Mouse (Mus musculus): ENCODE data around the gene Rps19.
A peak's percentile ranks its signal among the peaks of the same experiment; 100 is the strongest.
"Not testable (repeated sequence)": the region's sequence is repeated elsewhere in the genome, so short reads cannot be mapped to it uniquely, and the experiment has no call there.

Gene Rps19

DNA sequence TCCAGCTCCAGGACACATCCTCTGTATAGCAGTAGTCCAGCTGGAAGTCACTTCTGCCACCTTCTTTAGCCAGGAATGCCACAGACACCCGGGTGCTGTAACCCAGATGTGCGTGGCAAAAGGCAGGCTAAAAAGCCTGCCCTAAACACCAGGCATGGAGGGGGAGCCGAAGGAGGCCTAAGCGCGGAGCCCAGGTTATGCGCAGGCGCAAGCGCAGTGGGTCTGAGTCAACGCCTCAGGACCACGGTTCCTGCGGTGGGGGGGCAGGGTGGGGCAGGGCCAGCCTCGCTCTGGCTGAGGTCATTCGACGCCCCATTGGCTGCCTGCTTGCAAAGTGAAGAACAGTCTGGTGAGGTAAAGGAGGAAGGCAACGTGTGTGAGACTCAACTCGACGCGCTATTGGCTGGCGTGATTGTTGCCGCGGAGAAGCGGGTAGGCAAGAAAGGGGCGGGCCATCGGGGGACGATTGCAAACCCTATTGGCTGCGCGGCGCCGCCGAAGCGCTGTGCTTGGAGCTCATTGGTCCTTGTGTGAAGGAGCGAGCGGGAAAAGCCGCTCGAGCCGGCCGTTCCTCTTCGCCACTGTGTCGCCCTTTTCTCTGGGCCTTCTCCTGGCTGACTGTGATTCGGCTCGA lies 14.5 kb upstream of the Rps19 start, which contains the start of the genes Lypd4 and Dmrtc2:
TSS of gene Lypd4 (minus strand) at position 410 of the 634 bp plus-strand sequence.
TSS of gene Dmrtc2 (plus strand) at position 526 of the 634 bp plus-strand sequence.
- DNase-seq (ENCODE audit: low spot score in 2 of 2), result no peak

DNA sequence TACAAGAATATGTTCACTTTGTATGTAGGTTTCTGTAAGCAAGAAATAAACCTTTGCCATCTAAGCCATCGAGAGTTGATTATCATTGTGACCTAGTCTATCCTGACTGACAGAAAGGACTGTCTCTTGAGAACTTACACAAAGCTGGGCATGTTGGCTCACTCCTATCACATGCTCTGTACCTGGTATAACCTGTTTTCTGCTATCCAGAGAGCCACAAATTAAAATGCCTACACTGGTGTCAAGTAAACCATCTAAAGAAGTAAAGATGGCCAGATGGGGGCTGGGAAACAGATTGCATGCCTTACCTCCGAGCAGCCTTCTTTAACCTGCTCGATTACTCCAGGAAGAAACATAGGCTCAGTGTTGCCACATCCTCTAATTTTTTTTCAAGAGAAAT lies 6.6 kb upstream of the Rps19 start:
- no peak for DNase-seq (ENCODE audit: low spot score in 2 of 2)

DNA sequence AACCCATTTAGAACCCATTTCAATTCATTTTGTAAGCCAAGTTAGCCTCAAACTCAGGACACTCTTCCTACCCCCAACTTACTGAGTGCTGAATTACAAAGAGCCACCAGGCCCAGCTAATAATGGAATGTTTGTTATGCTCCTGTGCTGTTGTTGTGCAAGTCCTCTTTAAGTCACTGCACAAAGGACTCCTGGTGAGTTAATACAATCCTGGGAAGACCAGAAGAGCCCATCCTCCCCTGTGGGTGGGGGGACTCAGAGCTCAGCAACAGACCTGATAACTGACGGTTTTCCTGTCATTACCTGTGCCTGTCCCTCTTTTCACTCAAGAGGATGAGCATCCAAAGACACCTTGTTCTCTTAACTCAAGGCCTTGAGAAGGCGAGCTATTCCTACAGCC lies 4.6 kb upstream of the Rps19 start:
- DNase-seq (ENCODE audit: low spot score in 2 of 2), result no peak

DNA sequence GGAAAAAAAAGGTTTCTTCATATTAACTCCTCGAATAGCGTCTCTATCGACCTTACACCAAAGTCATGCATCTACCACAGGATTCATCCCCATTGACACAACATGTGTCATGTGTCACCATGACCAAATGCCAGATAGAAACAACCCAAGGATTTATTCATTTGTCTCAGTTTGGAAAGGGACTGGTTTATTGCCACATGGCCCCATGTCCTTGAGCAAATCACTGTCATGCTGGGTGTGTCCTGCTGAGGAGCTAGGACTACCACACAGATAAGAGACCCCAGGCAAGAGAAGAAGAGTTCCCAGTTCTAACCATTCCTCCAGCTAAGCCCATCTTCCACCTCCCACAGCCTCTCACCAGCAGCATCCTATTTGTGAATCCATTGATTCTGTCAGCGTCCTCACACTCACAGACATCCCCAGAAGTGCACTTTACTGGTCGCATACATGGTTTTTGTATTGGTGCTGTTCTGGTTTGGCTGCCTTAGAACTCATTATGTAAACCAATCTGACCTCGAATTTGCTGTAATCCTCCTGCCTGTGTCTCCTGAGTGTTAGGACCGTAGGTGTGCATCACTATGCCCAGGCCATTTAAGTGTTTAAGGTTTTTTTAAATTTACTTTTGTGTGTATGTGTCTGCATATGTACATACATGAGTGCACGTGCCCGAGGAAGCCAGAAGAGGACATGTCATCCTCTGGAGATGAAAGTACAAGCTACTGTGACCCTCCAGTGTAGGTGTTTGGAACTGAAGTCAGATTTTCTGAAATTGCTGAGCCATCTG lies 1.6 kb upstream of the Rps19 start:
- no peak for DNase-seq (ENCODE audit: low spot score in 2 of 2)

DNA sequence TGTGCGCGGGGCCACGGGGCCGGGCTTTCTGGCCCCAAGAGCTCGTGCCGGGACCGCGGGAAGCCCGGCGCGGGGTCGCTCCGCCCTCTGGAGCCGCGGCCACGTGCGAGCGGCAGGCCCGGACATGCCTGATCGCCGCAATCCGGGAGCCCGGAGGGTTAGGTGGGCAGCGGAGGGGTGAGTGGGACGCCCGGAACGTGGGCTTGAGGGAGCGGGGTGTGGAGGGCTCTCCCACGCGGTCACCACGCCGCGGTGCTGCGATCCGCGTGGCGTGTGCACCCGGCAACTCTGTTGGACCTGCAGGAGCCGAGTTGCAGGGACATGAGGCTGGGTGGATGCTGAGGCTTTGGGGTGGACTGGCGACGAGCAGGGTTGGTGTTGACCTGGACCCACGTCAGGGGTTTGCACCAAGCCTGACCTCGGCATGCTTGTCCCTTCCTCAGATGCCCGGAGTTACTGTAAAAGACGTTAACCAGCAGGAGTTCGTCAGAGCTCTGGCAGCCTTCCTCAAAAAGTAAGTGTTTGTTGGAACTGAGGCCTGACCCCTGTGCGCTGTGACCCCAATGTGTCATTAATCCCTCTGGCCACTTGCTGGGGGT lies 621 bp downstream of the Rps19 start:
- no peak for DNase-seq (ENCODE audit: low spot score in 2 of 2)

DNA sequence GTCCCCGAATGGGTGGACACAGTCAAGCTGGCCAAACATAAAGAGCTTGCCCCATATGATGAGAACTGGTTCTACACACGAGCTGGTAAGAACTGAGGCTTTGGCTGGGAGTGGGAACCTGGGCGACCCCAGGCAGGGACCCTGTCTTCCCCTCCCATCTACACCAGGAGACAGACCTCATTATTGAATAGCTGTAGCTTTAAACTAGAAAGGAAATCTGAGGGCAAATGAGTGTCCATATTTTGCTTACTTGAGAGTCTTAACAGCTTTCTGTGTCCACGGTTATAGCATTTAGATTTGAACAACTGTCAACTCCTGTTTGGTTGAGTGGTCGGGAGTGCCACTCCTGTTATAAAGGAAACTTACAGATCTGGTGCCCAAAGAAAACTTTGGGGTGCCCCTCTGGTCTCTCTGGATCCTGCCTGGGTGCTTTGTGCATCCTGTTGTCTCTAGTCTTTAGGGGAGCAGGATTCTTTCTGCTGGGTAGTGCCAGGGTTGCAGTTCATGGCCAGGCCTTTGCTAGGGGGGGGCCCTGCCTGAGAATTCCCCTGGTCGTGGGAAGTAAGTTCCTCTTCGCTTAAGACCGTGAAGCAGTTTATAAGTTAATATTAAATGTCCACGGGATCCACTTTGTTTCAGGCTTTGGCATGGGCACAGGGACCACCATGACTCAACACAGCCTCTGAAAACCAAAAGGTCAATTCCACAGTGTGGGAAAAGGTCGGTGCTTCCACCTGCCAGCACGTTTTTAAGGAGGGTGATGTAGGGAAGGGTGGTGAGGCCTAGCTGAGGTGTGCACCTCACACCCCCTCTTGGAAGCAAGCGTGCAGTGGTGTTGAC lies 1.5 kb downstream of the Rps19 start:
- DNase-seq (ENCODE audit: low spot score in 2 of 2), result no peak

DNA sequence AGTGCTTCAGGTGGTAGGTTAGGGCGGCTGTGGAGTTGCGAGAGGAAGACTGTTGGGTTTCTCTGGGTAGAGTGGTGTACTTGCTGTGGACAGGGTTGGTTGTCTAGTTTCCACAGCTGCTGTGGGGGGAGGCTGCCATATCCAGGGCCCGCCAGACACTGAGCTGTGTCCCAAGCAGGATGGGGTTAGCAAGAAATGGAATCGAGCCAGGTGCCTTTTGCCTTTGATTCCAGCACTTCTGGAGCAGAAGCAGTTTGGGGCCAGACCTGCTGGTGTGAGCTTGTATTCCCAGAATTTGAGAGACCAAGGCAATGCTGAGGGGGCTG lies 2.1 kb downstream of the Rps19 start:
- DNase-seq (ENCODE audit: low spot score in 2 of 2), result no peak

DNA sequence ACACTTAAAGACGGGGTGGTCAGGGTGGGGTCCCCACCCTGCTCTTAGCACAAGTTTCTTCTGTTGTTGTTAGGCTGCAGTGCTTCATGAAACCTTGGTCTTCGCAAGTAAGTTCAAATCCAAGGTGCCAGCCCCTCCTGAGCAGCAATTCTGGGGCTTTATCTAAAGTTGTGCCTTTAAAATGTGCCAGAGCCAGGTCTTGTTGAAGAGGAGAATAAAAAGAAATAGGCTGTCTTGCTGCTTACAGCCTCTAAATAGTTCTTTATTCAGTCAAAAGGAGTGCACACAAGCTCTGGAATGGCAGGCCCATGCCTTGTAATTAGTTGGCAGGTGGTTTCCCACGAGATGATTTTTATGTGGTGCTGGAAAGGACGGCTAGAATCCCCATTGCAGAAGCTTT lies 2.9 kb downstream of the Rps19 start:
- no peak for DNase-seq (ENCODE audit: low spot score in 2 of 2)

DNA sequence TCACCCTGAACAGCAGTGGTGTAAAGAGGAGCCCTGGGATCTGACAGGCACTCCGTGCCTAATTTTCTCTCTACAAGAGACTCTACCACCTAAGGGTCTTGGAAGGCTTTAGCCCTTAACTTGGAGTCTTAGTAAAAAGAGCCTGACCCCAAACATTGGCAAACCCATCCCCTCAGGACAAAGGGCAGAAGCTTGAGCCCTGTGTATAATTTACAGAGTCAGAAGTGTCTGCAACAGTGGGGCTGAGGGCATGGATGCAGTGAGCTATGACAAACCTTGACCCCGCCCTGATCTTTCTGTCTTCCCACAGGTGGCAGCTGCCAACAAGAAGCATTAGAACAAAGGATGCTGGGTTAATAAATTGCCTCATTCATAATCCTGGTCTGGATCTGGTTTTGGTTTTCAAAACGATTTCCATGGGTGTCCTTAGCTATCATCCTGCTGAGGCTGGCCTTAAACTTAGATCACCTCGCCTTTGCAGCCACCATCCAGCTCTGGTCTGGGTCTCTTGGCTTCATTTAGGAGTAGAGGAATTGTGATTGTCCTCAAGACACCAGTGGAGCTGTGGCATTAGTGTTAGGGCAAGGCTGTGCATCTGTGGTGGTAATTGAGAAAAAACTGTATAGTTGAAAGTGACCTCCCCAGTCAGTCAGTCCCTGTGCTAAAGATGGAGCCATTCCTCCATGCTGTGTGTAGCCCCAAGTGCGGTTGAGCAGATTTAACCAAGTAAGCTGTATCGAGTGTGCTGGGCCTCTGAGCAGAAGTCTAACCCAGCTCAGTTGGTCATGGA lies 5.5 kb downstream of the Rps19 start:
- DNase-seq (ENCODE audit: low spot score in 2 of 2), result no peak

DNA sequence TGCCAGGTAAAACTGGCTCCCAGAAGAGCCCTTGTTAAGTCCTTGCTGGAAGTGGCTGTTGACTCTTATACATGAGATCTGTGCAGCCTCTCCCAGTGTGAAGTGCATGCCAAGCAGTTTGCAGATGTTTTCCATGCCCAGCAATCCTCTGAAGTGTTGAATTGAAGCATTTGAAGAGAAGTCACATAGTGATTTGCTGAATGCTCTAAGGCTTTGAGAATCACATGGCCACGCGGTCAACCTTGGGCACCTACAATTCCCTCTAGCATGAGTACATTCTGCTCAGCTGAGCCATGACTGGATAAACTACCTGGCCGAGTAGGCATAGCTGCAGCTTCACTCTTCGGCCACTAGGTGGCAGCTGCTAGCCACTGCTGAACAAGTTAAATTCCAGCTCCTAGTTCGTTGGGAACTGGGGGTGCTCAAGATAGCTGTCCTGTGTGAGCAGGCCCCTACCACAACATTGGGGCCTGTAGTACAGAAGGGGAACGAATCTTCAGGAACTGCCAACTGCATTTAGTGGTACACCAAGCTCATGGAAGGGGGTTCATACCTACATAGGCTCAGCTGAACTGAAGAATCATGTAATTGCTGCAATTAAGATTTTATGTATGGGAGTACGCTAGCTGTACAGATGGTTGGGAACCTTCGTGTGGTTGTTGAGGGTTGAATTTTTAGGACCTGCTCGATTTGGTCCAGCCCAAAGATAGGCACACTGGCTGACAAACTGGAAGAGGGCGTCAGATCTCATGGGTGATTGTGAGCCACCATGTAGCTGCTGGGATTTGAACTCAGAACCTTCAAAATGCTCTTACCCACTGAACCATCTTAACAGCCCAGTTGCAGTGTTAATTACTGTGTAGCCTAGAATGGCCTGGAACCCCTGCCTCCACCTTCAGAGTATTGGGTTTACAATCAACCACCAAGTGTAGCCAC lies 6.4 kb downstream of the Rps19 start:
- peak in 1 of 2 experiments; percentile 67 for DNase-seq (ENCODE audit: low spot score in 2 of 2)

DNA sequence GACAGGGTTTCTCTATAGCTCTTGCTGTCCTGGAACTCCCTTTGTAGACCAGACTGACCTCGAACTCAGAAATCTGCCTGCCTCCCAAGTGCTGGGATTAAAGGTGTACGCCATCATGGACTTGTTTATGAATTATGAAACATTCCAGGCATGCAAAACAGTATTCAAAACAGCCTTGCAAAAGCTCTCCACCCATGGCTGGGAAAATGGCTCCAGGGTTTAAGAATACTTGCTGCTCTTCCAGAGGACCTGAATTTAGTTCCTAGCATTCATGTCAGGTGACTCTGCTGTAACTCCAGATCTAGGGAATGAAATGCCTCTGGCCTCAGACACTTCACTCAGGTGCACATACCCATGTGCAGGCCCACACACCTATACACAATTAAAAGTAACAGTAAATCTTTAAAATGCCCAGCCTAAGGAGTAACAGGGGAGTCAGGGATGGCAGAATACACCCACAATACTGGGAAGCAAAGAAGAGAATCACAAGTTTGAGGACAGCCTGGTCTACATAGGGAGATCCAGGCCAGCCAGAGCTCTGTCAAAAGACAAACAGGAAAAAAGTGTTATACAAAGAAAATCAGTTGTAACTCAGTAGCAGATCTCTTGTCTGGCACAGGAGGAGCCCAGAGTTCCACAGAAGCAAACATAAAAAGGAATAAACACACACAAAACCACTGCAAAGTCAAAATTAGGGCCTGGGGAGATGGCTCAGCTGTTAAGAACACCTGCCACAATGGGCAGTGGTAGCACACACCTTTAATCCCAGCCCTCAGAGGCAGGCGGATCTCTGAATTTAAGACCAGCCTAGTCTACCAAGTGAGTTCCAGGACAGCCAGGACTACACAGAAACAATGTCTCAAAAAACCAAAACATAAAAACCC lies 7.3 kb downstream of the Rps19 start:
- DNase-seq (ENCODE audit: low spot score in 2 of 2), result no peak

DNA sequence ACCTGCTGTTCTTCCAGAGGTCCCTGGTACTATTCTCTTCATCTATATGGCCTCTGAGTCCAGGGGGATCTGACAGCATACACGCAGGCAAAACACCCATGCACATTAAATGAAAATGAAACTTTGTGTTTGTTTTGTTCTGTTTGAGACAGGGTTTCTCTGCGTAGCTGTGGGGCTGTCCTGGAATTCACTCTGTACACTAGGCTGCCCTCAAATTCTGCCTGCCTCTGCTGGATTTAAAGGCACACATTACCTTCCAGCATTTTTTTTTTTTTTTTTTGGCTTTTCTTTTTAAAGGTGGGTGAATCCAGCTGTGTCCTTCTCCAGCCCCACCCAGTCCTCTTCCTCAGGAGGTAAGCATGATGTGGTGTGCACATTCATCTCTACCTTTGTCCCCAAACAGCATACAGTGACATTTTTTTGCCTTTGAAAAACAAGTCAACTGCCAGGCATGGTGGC lies 8.0 kb downstream of the Rps19 start:
- no peak for DNase-seq (ENCODE audit: low spot score in 2 of 2)

DNA sequence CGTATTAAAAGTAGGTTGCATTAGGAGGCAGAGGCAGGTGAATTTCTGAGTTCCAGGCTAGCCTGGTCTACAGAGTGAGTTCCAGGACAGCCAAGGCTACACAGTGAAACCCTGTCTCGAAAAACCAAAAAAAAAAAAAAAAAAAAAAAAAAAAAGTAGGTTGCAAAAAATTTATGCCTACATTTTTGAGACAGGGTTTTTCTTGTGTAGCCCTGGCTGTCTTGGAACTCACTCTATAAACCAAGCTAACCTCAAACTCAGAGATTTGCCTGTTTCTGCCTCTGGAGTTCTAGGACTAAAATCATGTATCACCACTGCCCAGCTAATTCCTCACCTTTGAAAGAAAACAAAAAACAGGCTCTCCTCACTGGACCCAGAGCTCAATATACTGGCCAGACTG lies 11.6 kb downstream of the Rps19 start:
- DNase-seq (ENCODE audit: low spot score in 2 of 2), result not testable (repeated sequence)

DNA sequence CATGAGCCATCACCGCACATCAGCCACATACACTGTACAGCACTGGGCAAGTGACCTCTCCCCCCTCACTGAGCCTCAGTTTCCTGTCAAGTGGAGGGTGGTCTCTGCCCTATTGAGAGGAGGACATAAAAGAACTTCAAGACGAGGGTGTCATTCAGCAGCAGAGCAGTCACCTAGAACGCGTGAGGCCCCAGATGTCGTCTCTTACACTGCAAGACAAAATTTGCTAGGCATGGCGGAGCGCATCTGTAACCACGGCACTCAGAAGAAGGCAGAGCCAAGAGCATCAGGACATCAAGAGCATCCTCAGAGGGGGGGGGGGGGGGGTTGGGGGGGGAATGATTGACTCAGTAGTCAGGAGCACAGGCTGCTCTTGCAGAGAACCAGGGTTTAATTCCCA lies 12.1 kb downstream of the Rps19 start:
- DNase-seq (ENCODE audit: low spot score in 2 of 2), result no peak

DNA sequence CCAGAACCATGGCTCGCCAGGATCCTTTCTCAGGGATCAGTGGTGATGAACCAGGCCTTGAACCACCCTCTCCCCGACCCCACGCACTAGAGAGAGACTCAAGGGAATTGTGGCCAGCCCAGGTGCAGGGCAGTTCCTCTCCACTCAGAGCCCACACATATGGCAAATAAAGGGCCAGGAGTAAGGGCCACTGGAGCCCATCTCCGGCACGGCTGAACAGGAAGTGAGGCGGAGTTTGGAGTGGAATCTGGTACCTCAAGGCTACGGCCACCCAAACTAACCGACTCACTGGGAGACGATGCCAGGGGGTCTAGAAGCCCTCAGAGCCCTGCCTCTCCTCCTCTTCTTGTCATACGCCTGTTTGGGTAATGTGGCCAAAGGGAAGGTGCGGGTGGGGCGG lies 13.1 kb downstream of the Rps19 start, which contains the start of gene Cd79a:
TSS of gene Cd79a (plus strand) at position 158 of the 400 bp plus-strand sequence.
- no peak for DNase-seq (ENCODE audit: low spot score in 2 of 2)

DNA sequence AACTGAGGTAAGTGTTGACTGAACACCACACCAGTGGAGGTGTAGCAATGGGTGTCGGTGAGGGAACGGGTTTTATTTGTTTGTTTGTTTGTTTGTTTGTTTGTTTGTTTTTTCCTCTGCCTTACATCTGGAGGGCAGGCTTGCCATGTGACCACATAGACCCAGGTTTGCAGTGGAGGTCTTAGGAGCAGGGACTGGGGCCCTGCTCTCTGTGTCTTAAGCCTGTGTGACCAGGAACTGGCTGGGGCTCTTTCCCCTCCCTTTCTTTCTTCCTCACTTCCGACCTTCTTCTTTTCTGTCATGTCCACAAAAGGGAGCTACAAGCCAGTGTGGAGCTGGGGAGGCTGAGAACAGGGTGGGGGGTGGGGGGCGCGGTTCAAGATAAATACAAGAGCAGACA lies 13.8 kb downstream of the Rps19 start:
- DNase-seq (ENCODE audit: low spot score in 2 of 2), result no peak

DNA sequence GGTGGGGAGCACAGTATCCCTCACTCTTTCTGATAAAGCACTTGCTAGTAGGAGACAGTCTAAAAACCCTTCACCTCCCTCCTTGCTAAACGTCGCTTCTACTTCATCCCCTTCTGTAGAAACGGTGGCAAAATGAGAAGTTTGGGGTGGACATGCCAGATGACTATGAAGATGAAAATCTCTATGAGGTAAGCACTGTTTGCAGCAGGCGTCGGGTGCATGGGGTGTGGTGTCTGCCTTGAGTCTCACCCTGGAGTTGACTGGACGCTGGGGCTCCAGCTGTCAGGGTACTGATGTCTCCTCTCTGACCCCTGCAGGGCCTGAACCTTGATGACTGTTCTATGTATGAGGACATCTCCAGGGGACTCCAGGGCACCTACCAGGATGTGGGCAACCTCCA lies 16.9 kb downstream of the Rps19 start:
- no peak for DNase-seq (ENCODE audit: low spot score in 2 of 2)

DNA sequence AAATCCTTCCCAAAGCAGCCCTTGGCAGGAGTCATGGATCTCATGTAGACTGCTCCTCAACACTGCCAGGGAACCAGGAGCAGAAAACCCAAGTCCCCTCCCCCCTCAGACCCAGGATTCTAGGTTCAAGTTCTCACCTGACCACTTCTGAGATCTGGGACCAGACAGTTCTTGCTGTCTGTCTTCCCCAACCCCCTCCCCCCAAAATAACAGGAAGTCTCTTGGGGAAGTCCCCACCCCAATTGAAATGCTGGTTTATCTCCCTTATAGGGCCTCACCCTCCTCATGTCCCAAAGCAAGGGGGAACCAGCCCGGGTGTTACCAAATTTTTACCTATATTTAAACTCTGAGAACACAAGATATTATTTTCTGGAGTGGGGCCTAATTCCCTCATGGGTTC lies 17.7 kb downstream of the Rps19 start:
- DNase-seq (ENCODE audit: low spot score in 2 of 2), result no peak

DNA sequence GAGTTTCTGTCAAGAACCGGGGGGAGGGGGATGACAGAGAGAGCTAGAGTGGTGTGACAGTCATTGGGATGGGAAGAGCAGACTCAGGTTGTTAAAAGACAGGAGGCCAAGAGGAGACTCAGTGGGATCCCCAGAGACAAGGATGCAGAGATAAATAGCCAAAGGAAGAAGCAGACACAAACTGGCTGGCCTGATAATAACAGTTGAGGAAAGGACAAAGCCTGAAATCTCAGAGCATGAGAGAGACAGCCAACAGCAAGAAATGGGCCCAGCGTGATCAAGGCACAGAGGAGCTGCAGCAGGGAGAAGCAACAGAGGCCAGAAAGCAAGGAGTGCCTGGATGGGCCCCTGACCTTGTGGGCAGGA lies 18.1 kb downstream of the Rps19 start:
- no peak for DNase-seq (ENCODE audit: low spot score in 2 of 2)

All from frontal cortex, postnatal 10 days (tissue).